Mouse (Mus musculus) erythroblast, embryonic 14.5 days (primary cell): ENCODE data around the gene Ptprn2.

ENCODE experiments used
- GATA1 ChIP-seq: IDR thresholded peaks from 2 replicates; pipeline ENCODE4 v1.6.1; 2012; ENCODE audit warnings: low read length, inconsistent platforms, mixed read lengths
- TAL1 ChIP-seq: IDR thresholded peaks from 3 replicates; pipeline ENCODE4 v1.6.1; 2012; ENCODE audit warnings: low read length, inconsistent platforms, mixed read lengths

GRCm38 (mm10) chr12:117024916-117025315 lies 539.4 kb downstream of the Ptprn2 start:
- TF ChIP-seq TAL1 = no peak
- no peak for TF ChIP-seq GATA1
